In genomic region chr4:120569486-120570437, GRCm38 (mm10) we compare ENCODE assay signal across 8 mouse cellular contexts. TPM values are rescaled to one million over a fixed set of nuclear protein-coding genes. Genes with fewer than 3 reads are reported as not detected.
DNase-seq lines count a peak whose midpoint lies in the region; ATAC-seq lines count a peak whose summit lies in the region.

TSS of gene Ctps (minus strand) at chr4:120570276.

- H3K36me3 ChIP-seq in hindbrain, embryonic 16.5 days (ENCODE audit: control insufficient read depth, insufficient read depth, low read length), result peaks cover 2% of the 10 kb centered on the region
- H3K36me3 ChIP-seq in macrophage (ENCODE audit: inconsistent target), result no peaks in the 10 kb centered on the region

- peak within 1 kb of the TSS; percentile 79 for H3K4me2 ChIP-seq in hindbrain, embryonic 16.5 days (ENCODE audit: low read length)

- peak within 1 kb of the TSS; percentile 87 for H3K9ac ChIP-seq in hindbrain, embryonic 16.5 days (ENCODE audit: low read depth, low read length)

- DNase-seq in T-cell, adult 2 months (ENCODE audit: low spot score), result peak; percentile 89
- peak; percentile 93 to 94 for DNase-seq in cerebellum, postnatal 36 days
- peak; percentile 96 for DNase-seq in gastrocnemius, adult 18-20 months (ENCODE audit: low spot score)
- peak; percentile 89 to 94 for DNase-seq in left cerebral cortex, adult 18-20 months (ENCODE audit: low spot score in 2 of 2)
- peak; percentile 94 for DNase-seq in right cerebral cortex, adult 18-20 months
- peak; percentile 76 for DNase-seq in urinary bladder, postnatal 10 days (ENCODE audit: low spot score)

- peaks cover 7% of the 10 kb centered on the region for H3K79me2 ChIP-seq in macrophage (ENCODE audit: inconsistent target)

- peak within 1 kb of the TSS; percentile 89 for H3K4me3 ChIP-seq in hindbrain, embryonic 16.5 days (ENCODE audit: low read length)
- peak within 1 kb of the TSS; percentile 55 for H3K4me3 ChIP-seq in macrophage (ENCODE audit: inconsistent target)

- H3K9me3 ChIP-seq in hindbrain, embryonic 16.5 days (ENCODE audit: control insufficient read depth, low read length), result no peaks in the 10 kb centered on the region

- peak within 1 kb of the TSS; percentile 96 for H3K27ac ChIP-seq in hindbrain, embryonic 16.5 days (ENCODE audit: low read depth, low read length)
- H3K27ac ChIP-seq in macrophage, result 0 out of 2 replicates have a peak within 1 kb of the TSS, but pooled peaks have one; percentile 17

- under 1% methylated on average over 88 of the region's 97 CpGs for WGBS in hindbrain, embryonic 16.5 days
- whole genome bisulfite sequencing in macrophage (ENCODE audit: missing documents), result 1% methylated on average over 96 of the region's 97 CpGs

- peaks cover 21% of the 10 kb centered on the region for H3K4me1 ChIP-seq in hindbrain, embryonic 16.5 days (ENCODE audit: control insufficient read depth, insufficient read depth, low read depth, low read length)

- ATAC-seq in hindbrain, embryonic 16.5 days, result peak; percentile 97

- no peaks in the 10 kb centered on the region for H3K27me3 ChIP-seq in hindbrain, embryonic 16.5 days (replicated peaks; ENCODE audit: control insufficient read depth, insufficient read depth, low read length)

RNA-seq across cellular contexts. Expression of gene Ctps, which starts in this region (rescaled TPM):
- 10 to 100 TPM; 11.3 to 15.1 TPM for total RNA-seq in gastrocnemius, adult 18-20 months (2021)
- polyA plus RNA-seq in hindbrain, embryonic 16.5 days (2015; fragmentation: Nextera tagmentation; extraction: Ambion mirVana), result 76.4 and 77.1 TPM in 2 replicates
- total RNA-seq in left cerebral cortex, adult 18-20 months (2021), result 10 to 100 TPM; 39.8 to 43.2 TPM
- total RNA-seq in macrophage (2018; cell fraction: chromatin; rRNA removed), result 10 to 100 TPM in 3 of 26 experiments, 1 to 10 TPM in 19, under 1 TPM in 4; 0.33 to 10.7 (median 4.7) TPM
- total RNA-seq in macrophage (2018; cell fraction: cytosol; rRNA removed), result 1 to 10 TPM; 1.7 to 5.6 (median 2.6) TPM
- 10 to 100 TPM in 2 of 26 experiments, 1 to 10 TPM in 22, under 1 TPM in 2; 0.60 to 23.0 (median 2.0) TPM for total RNA-seq in macrophage (2018; cell fraction: nucleus; rRNA removed)
- polyA plus RNA-seq in macrophage (2018), result 1.9 to 22.2 TPM (median 2.9 TPM) in 3 replicates

Comparison
In these comparisons a context has a peak if more than half of its experiments do, and no peak if none do; other contexts are left out.
1. Peak in every context shown above with its lines: DNase-seq, ATAC-seq, H3K4me3 ChIP-seq and H3K27ac ChIP-seq.